Mouse (Mus musculus): ENCODE measurements around the gene Esrrb. TPM values are rescaled to one million over a fixed set of nuclear protein-coding genes. Genes with fewer than 3 reads are reported as not detected.

Gene Esrrb
- polyA plus RNA-seq, 3 experiments from 2014 or later = 0.34 TPM; not detected in 2

- no peak for ATAC-seq
These were observed 140.8 kb downstream of the Esrrb start for GRCm38 (mm10) chr12:86501728-86502127.

DNA sequence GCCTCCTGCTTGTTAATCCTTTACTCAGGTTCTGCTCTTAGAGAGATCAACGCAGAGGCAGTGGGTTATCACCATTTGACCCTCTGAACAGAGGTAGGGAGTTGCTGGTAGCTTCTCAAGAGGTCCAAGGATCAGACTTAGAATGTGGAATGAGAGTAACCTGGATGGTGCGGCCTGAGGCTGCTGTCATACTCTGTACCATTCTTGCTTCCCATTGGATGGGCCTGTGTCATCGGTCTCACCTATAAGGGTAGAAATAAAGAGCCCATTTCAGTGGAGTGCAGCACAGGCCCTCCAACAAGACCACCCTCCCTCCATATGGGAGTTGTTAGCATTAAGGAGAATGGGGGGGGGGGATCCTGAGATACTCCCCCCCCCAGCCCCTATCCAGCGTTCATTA is 143.0 kb downstream of the Esrrb start:
- ATAC-seq = no peak

- ATAC-seq = no peak
These were observed 143.4 kb downstream of the Esrrb start for GRCm38 (mm10) chr12:86504321-86504720.

DNA sequence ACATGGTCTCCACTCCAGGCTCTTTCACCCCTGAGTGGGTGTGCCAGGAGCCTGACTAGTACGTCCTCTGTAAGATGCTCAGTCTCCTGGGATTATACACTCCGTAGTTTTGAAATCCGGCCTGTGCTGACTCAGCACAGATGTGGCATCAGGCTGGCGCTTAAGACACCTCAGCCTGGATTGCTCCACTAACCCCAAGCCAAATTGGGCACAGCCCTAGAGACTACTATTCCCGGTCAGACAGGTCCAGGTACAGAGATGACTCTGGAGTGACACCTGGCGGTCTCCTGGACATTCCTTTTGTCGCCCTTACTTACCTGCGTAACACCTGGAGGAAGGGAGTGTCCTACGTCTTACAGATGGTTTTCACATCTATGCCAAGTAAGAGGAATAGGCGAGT is 146.8 kb downstream of the Esrrb start:
- no peak for ATAC-seq

DNA sequence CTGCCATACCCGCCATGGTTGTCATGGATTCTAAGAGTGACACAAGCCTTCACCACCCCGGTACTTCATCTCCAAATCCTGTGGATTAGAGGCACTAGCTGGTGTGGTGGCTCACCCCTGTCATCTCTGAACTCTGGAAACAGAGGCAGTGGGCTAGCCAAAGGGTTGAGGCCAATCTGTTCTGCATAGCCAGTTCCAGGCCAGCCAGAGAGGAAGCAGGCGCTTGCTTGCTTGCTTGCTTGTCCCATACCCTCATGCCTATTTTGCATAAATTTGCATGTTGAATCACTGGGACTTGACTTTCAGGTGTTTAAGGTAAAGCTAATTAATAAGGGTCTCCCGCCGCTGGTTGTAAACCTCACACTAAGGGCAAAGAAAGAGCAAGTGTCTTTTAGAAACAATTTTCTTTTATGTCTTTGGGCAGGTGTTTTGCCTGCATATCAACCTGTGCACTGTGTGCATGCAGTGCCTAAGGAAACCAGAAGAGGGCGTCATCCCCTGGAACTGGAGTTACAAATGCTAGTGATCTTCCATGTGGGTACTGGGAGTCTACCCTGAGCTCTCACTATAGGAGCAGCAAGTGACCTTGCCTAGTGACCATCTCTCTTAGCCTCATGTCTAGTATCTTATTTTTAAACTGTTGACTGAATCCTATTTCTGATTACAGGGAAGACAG is 147.5 kb downstream of the Esrrb start:
- ATAC-seq = no peak

DNA sequence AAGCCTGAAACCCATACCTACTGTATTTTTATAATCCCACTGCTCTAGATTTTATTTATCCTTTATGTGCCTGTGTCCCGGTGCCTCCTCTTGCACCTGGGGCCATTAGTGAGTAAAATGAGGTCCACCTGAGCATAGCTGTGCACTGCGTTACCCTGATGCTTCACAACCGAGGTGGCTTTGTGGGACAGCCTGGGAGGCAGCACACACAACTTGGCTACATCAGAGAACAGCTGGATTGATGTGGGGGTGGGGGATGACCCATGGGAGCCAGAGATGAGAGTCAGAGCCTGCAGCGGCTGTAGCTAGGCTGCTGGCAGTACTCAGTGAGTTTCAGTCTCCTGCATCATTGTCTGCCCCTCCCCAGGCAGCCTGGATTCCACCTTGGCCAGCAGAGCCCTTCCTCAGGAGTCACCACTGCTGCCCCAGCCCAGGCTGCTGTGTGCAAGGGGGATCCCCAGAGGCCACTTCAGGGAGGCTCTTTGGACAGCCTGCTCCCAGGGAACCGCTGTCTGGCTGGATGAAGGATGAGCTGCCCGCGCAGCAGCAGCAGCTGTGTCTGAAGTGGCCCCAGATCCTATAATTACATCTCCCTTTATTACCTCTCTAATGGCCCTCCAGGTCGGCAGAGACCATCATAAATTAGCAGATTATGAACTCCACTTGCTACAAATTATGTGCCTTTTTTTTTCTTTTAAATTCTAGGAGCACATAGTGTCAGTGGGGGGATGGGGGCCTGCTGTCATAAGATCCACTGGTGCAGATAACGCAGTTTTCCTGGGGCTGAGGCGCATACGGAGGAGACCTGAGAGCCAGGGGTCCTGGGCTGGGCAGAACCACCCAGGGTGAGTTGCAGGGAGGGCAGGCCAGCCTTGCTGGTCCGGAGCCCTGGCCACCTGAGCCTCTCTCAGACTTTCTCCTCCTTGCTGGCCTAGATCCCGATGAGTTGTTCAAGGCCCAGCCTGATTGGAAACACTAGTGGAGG is 148.7 kb downstream of the Esrrb start:
- no peak for ATAC-seq

GRCm38 (mm10) chr12:86512335-86512734 is 151.4 kb downstream of the Esrrb start:
- ATAC-seq = no peak

GRCm38 (mm10) chr12:86513596-86513995 is 152.7 kb downstream of the Esrrb start:
- ATAC-seq = no peak

DNA sequence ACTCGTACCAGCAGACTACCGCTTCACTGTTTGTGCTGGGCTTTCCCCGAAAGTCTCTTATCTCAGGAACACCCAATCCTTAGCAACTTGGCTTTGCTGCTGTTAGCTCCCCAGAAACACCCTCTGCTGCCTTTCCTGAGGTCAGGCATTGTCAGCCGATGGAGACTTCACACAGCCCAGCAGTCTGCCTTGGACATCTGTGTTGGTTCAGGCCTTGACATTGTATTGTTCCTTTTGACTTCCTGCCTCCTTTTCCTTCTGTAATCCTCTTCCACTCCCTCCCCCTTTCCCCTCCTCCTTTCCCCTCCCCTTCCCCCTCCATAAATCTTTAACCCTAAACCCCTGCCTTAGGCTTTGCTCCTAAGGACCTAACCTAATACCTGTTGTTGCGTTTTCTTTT is 155.7 kb downstream of the Esrrb start:
- ATAC-seq = no peak

DNA sequence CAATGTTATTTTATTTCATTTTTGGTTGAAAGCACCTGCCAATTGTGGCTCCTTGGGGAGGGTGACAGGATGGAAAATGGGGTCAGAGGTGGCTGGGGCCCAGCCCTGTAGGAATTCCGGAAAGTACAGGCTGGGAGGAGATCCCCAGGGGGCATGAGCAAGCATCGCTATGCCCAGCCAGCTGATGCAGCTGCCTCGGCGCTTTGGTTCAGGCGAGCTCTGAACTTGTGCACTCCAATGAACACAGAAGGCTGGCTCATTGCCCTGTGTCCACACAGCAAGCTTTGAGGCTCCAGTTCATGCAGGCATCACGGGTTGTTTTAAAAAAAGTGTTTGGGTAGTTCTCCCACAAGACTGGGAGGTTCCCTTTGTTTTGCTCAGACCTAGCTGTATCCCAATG is 156.8 kb downstream of the Esrrb start:
- ATAC-seq = no peak

DNA sequence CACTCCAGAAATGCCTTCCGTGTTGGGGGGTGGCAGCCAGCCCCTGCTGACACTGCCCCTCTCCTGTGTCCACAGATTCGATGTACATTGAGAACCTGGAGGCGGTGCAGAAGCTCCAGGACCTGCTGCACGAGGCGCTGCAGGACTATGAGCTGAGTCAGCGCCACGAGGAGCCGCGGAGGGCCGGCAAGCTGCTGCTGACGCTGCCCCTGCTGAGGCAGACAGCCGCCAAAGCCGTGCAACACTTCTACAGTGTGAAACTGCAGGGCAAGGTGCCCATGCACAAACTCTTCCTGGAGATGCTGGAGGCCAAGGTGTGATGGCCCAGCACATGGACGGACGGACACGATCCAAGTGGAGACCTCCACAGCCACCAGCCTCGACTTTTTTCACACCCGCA is 157.8 kb downstream of the Esrrb start:
- ATAC-seq = no peak

GRCm38 (mm10) chr12:86534283-86534682 is 173.4 kb downstream of the Esrrb start:
- no peak for ATAC-seq

- no peak for ATAC-seq
These were observed 176.9 kb downstream of the Esrrb start for GRCm38 (mm10) chr12:86537799-86538198.

GRCm38 (mm10) chr12:86538711-86539110 is 177.8 kb downstream of the Esrrb start:
- no peak for ATAC-seq

- ATAC-seq = no peak
These were observed 178.6 kb downstream of the Esrrb start for GRCm38 (mm10) chr12:86539511-86539910.

DNA sequence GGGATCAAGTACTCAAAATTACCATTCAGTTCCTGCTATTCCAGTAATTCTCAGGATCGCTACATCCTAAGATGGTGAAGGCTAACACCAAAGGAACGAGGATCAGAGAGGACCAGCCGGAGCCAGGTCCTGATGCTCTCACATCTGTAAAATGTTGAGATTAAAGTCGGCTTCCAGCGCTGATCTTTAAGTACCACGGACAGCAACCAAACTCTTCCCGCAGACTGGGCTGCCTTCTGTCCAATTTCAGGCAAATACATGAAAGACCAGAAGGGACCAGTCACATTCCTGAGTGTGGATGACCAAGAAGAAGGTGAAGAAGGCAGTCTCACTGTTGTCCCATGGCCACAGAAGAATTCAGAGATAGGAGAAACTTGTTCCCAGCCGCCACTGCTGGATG is 186.9 kb downstream of the Esrrb start:
- ATAC-seq = no peak

- no peak for ATAC-seq
These were observed 192.1 kb downstream of the Esrrb start for GRCm38 (mm10) chr12:86553037-86553436.

- ATAC-seq = no peak
These were observed 196.0 kb downstream of the Esrrb start for GRCm38 (mm10) chr12:86556796-86557517.

GRCm38 (mm10) chr12:86558889-86559288 is 198.0 kb downstream of the Esrrb start:
- no peak for ATAC-seq

- no peak for ATAC-seq
These were observed 201.8 kb downstream of the Esrrb start for GRCm38 (mm10) chr12:86562705-86563104.

- ATAC-seq = no peak
These were observed 205.1 kb downstream of the Esrrb start for GRCm38 (mm10) chr12:86565996-86566395.

All from inflammation-experienced regulatory T-cells, adult 6 months (primary cell).